8 mouse cellular contexts compared by ENCODE assay signal in genomic region chr3:69041298-69041697, GRCm38 (mm10). TPM values are rescaled to one million over a fixed set of nuclear protein-coding genes. Genes with fewer than 3 reads are reported as not detected.
A peak's percentile ranks its signal among the peaks of the same experiment; 100 is the strongest.
DNase-seq lines count a peak whose midpoint lies in the region; ATAC-seq and TF ChIP-seq lines count a peak whose summit lies in the region.

No protein-coding gene starts in this region.

- no peak for ATAC-seq in heart, embryonic 15.5 days (replicated peaks; ENCODE audit: insufficient number of reproducible peaks, insufficient read depth, low FRiP score, low read depth)

- H3K36me3 ChIP-seq in heart, embryonic 15.5 days, result peaks cover 16% of the 10 kb centered on the region
- H3K36me3 ChIP-seq in testis, adult 2 months (ENCODE audit: control insufficient read depth, insufficient read depth, low read length), result no peaks in the 10 kb centered on the region
- peaks cover 68% of the 10 kb centered on the region for H3K36me3 ChIP-seq in limb, embryonic 10.5 days

- DNase-seq in heart, adult 18-20 months, result no peak
- no peak for DNase-seq in testis, postnatal 10 days (ENCODE audit: low spot score)
- no peak for DNase-seq in limb, embryonic 10.5 days (ENCODE audit: low spot score)
- DNase-seq in right cerebral cortex, adult 18-20 months, result no peak
- no peak for DNase-seq in thymus, postnatal 14 days
- no peak for DNase-seq in frontal cortex, adult 2 months (ENCODE audit: extremely low spot score in 1 of 2, low spot score in 1 of 2)

- peaks cover 21% of the 10 kb centered on the region for H3K4me1 ChIP-seq in heart, embryonic 15.5 days (replicated peaks)
- peaks cover 6% of the 10 kb centered on the region for H3K4me1 ChIP-seq in testis, adult 2 months (ENCODE audit: control insufficient read depth, insufficient read depth, low read length)
- H3K4me1 ChIP-seq in limb, embryonic 10.5 days, result peaks cover 36% of the 10 kb centered on the region

- peak overlapping the region; percentile 47 for H3K4me2 ChIP-seq in heart, embryonic 15.5 days

- no peak overlapping the region for H3K9ac ChIP-seq in heart, embryonic 15.5 days

- TF ChIP-seq POLR2A in testis, adult 2 months (IDR thresholded peaks at IDR 0.05; ENCODE audit: control insufficient read depth, low read depth, low read length), result no peak

- H3K27ac ChIP-seq in heart, embryonic 15.5 days, result no peak overlapping the region
- no peak overlapping the region for H3K27ac ChIP-seq in testis, adult 2 months (ENCODE audit: control insufficient read depth, insufficient read depth, low read depth, low read length)
- no peak overlapping the region for H3K27ac ChIP-seq in limb, embryonic 10.5 days

- no peaks in the 10 kb centered on the region for H3K9me3 ChIP-seq in heart, embryonic 15.5 days (replicated peaks)
- H3K9me3 ChIP-seq in limb, embryonic 10.5 days (replicated peaks), result no peaks in the 10 kb centered on the region

- H3K4me3 ChIP-seq in heart, embryonic 15.5 days, result peak overlapping the region; percentile 20
- peak overlapping the region; percentile 43 for H3K4me3 ChIP-seq in testis, adult 2 months (ENCODE audit: control insufficient read depth, low read depth, low read length)
- peak overlapping the region; percentile 34 for H3K4me3 ChIP-seq in limb, embryonic 10.5 days

- no peak for TF ChIP-seq CTCF in testis, adult 2 months (IDR thresholded peaks at IDR 0.05; ENCODE audit: control insufficient read depth, insufficient read depth, insufficient replicate concordance, low read depth, low read length)

- H3K27me3 ChIP-seq in heart, embryonic 15.5 days, result no peaks in the 10 kb centered on the region
- H3K27me3 ChIP-seq in testis, adult 2 months (ENCODE audit: control insufficient read depth, insufficient read depth, low read length), result no peaks in the 10 kb centered on the region
- no peaks in the 10 kb centered on the region for H3K27me3 ChIP-seq in limb, embryonic 10.5 days (ENCODE audit: low read depth, poor library complexity, severe bottlenecking)

- 62% methylated on average over 5 of the region's 5 CpGs for WGBS in heart, embryonic 15.5 days
- WGBS in limb, embryonic 10.5 days, result 86% methylated on average over 5 of the region's 5 CpGs

RNA-seq across cellular contexts. Expression of gene Trim59, which starts 3.3 kb away (rescaled TPM):
- 62.9 and 67.1 TPM in 2 replicates for polyA plus RNA-seq in heart, embryonic 15.5 days (2015; fragmentation: Nextera tagmentation; extraction: Ambion mirVana)
- total RNA-seq in heart, adult 18-20 months (2021), result 1 to 10 TPM; 1.4 to 1.7 TPM
- polyA plus RNA-seq in testis, adult 2 months (2012; rRNA removed), result 7.3 and 9.8 TPM in 2 replicates
- 180 and 192 TPM in 2 replicates for polyA plus RNA-seq in limb, embryonic 10.5 days (2016; fragmentation: Nextera tagmentation; extraction: Ambion mirVana)
- polyA plus RNA-seq in frontal cortex, adult 2 months (2012; rRNA removed), result 9.4 and 10.0 TPM in 2 replicates

RNA-seq across cellular contexts. Expression of gene Smc4, which starts 36.8 kb away (rescaled TPM):
- polyA plus RNA-seq in heart, embryonic 15.5 days (2015; fragmentation: Nextera tagmentation; extraction: Ambion mirVana), result 147 and 160 TPM in 2 replicates
- total RNA-seq in heart, adult 18-20 months (2021), result 10 to 100 TPM in 1 of 2 experiments, 1 to 10 TPM in 1; 9.7 to 13.3 TPM
- 22.2 and 25.3 TPM in 2 replicates for polyA plus RNA-seq in testis, adult 2 months (2012; rRNA removed)
- polyA plus RNA-seq in limb, embryonic 10.5 days (2016; fragmentation: Nextera tagmentation; extraction: Ambion mirVana), result 136 and 176 TPM in 2 replicates
- polyA plus RNA-seq in frontal cortex, adult 2 months (2012; rRNA removed), result 3.9 and 4.6 TPM in 2 replicates

RNA-seq across cellular contexts. Expression of gene Ift80, which starts 36.9 kb away (rescaled TPM):
- polyA plus RNA-seq in heart, embryonic 15.5 days (2015; fragmentation: Nextera tagmentation; extraction: Ambion mirVana), result 8.4 and 10.0 TPM in 2 replicates
- 1 to 10 TPM; 4.0 to 5.3 TPM for total RNA-seq in heart, adult 18-20 months (2021)
- polyA plus RNA-seq in testis, adult 2 months (2012; rRNA removed), result 25.3 and 30.9 TPM in 2 replicates
- polyA plus RNA-seq in limb, embryonic 10.5 days (2016; fragmentation: Nextera tagmentation; extraction: Ambion mirVana), result 16.8 and 19.6 TPM in 2 replicates
- 17.1 and 17.8 TPM in 2 replicates for polyA plus RNA-seq in frontal cortex, adult 2 months (2012; rRNA removed)
